Mouse (Mus musculus) liver, embryonic 14.5 days (tissue): ENCODE results near the gene Irf2.

ENCODE experiments used
- CTCF ChIP-seq: IDR thresholded peaks from 2 replicates; pipeline ENCODE4 v1.5.1; 2016; ENCODE audit warnings: antibody characterized with exemption, low read depth, control low read depth
- EP300 ChIP-seq: IDR thresholded peaks from 2 replicates; pipeline ENCODE4 v1.6.1; 2016; ENCODE audit warnings: antibody characterized with exemption, low read depth

DNA sequence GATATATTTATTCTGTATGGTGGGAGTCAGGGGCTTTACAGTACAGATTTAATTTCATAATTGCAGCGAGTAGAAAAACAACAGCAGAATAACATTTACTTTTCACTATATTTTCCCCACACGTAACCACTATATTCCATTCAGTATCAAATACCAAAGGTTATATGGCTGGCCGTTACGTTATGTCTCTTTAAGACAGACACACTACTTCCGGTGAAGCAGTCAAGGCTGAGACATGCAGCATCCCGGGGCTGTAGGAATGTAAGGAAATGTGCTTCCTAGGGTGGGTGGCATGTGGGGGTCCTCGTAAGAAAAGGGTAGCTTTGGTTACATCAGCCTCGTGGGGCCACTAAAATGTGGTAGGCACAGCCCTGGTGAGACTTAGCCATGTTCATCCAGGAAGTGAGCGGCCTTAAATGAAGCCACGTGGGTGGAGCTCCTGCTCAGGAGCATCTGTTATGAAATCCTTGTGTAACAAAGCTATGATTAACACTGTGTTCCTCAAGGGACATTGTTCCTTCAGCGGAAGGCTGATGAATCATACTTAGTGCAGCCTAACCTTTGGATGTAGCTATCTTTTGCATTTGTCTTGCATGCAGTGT is 71.6 kb downstream of the Irf2 start:
- TF ChIP-seq CTCF: no peak
- TF ChIP-seq EP300: no peak
